Mouse (Mus musculus): Measurements from ENCODE around the gene Crhr1. TPM values are rescaled to one million over a fixed set of nuclear protein-coding genes. Genes with fewer than 3 reads are reported as not detected.
"Not testable (repeated sequence)": the region's sequence is repeated elsewhere in the genome, so short reads cannot be mapped to it uniquely, and the experiment has no call there.

Gene Crhr1
- polyA plus RNA-seq, 1 experiment = not detected

- H3K27me3 ChIP-seq (ENCODE audit: control insufficient read depth, insufficient read depth, low read length, poor library complexity, severe bottlenecking) = no peaks in the 10 kb centered on the region
- TF ChIP-seq POLR2A (IDR thresholded peaks at IDR 0.05; ENCODE audit: insufficient read depth, low read length) (no peak), CTCF (IDR thresholded peaks at IDR 0.05; ENCODE audit: low read depth, low read length) (no peak), EP300 (IDR thresholded peaks at IDR 0.05; ENCODE audit: insufficient read depth, low read depth, low read length) (no peak)
- H3K4me3 ChIP-seq (ENCODE audit: low read depth, low read length) = no peak overlapping the region
- H3K9ac ChIP-seq (ENCODE audit: low read depth, poor library complexity, severe bottlenecking) = no peak overlapping the region
- peaks cover 9% of the 10 kb centered on the region for H3K9me3 ChIP-seq (replicated peaks; ENCODE audit: control insufficient read depth, insufficient read depth, low read length, poor library complexity, severe bottlenecking)
- H3K27ac ChIP-seq (ENCODE audit: insufficient read depth, low read length) = no peak overlapping the region
- H3K36me3 ChIP-seq (ENCODE audit: control insufficient read depth, insufficient read depth, low read length, poor library complexity, severe bottlenecking) = no peaks in the 10 kb centered on the region
- H3K4me1 ChIP-seq (ENCODE audit: control insufficient read depth, insufficient read depth, low read length) = no peaks in the 10 kb centered on the region
Observed at GRCm38 (mm10) chr11:104206573-104206972, 73.9 kb downstream of the Crhr1 start.

GRCm38 (mm10) chr11:104209041-104209440 lies 76.4 kb downstream of the Crhr1 start:
- no peaks in the 10 kb centered on the region for H3K27me3 ChIP-seq (ENCODE audit: control insufficient read depth, insufficient read depth, low read length, poor library complexity, severe bottlenecking)
- no peaks in the 10 kb centered on the region for H3K9me3 ChIP-seq (replicated peaks; ENCODE audit: control insufficient read depth, insufficient read depth, low read length, poor library complexity, severe bottlenecking)
- H3K4me1 ChIP-seq (ENCODE audit: control insufficient read depth, insufficient read depth, low read length) = no peaks in the 10 kb centered on the region
- H3K4me3 ChIP-seq (ENCODE audit: low read depth, low read length) = no peak overlapping the region
- no peaks in the 10 kb centered on the region for H3K36me3 ChIP-seq (ENCODE audit: control insufficient read depth, insufficient read depth, low read length, poor library complexity, severe bottlenecking)
- H3K27ac ChIP-seq (ENCODE audit: insufficient read depth, low read length) = no peak overlapping the region
- H3K9ac ChIP-seq (ENCODE audit: low read depth, poor library complexity, severe bottlenecking) = no peak overlapping the region
- no peak for TF ChIP-seq EP300 (IDR thresholded peaks at IDR 0.05; ENCODE audit: insufficient read depth, low read depth, low read length)
- TF ChIP-seq POLR2A (IDR thresholded peaks at IDR 0.05; ENCODE audit: insufficient read depth, low read length) = no peak
- no peak for TF ChIP-seq CTCF (IDR thresholded peaks at IDR 0.05; ENCODE audit: low read depth, low read length)

- Histone ChIP-seq H3K9me3 (replicated peaks; ENCODE audit: control insufficient read depth, insufficient read depth, low read length, poor library complexity, severe bottlenecking) (no peaks in the 10 kb centered on the region), H3K9ac (ENCODE audit: low read depth, poor library complexity, severe bottlenecking) (no peak overlapping the region), H3K27me3 (ENCODE audit: control insufficient read depth, insufficient read depth, low read length, poor library complexity, severe bottlenecking) (no peaks in the 10 kb centered on the region), H3K4me1 (ENCODE audit: control insufficient read depth, insufficient read depth, low read length) (no peaks in the 10 kb centered on the region), H3K27ac (ENCODE audit: insufficient read depth, low read length) (no peak overlapping the region), H3K4me3 (ENCODE audit: low read depth, low read length) (no peak overlapping the region), H3K36me3 (ENCODE audit: control insufficient read depth, insufficient read depth, low read length, poor library complexity, severe bottlenecking) (no peaks in the 10 kb centered on the region)
- TF ChIP-seq CTCF (IDR thresholded peaks at IDR 0.05; ENCODE audit: low read depth, low read length) (no peak), EP300 (IDR thresholded peaks at IDR 0.05; ENCODE audit: insufficient read depth, low read depth, low read length) (no peak), POLR2A (IDR thresholded peaks at IDR 0.05; ENCODE audit: insufficient read depth, low read length) (no peak)
Observed at GRCm38 (mm10) chr11:104211251-104211650, 78.6 kb downstream of the Crhr1 start.

GRCm38 (mm10) chr11:104214128-104214527 lies 81.5 kb downstream of the Crhr1 start:
- H3K27me3 ChIP-seq (ENCODE audit: control insufficient read depth, insufficient read depth, low read length, poor library complexity, severe bottlenecking); H3K9ac ChIP-seq (ENCODE audit: low read depth, poor library complexity, severe bottlenecking); H3K9me3 ChIP-seq (replicated peaks; ENCODE audit: control insufficient read depth, insufficient read depth, low read length, poor library complexity, severe bottlenecking); H3K4me1 ChIP-seq (ENCODE audit: control insufficient read depth, insufficient read depth, low read length); H3K4me3 ChIP-seq (ENCODE audit: low read depth, low read length); H3K36me3 ChIP-seq (ENCODE audit: control insufficient read depth, insufficient read depth, low read length, poor library complexity, severe bottlenecking); H3K27ac ChIP-seq (ENCODE audit: insufficient read depth, low read length): not testable (repeated sequence)

- Histone ChIP-seq H3K4me3 (ENCODE audit: low read depth, low read length) (no peak overlapping the region), H3K36me3 (ENCODE audit: control insufficient read depth, insufficient read depth, low read length, poor library complexity, severe bottlenecking) (no peaks in the 10 kb centered on the region), H3K9ac (ENCODE audit: low read depth, poor library complexity, severe bottlenecking) (no peak overlapping the region), H3K4me1 (ENCODE audit: control insufficient read depth, insufficient read depth, low read length) (no peaks in the 10 kb centered on the region), H3K27me3 (ENCODE audit: control insufficient read depth, insufficient read depth, low read length, poor library complexity, severe bottlenecking) (no peaks in the 10 kb centered on the region), H3K9me3 (replicated peaks; ENCODE audit: control insufficient read depth, insufficient read depth, low read length, poor library complexity, severe bottlenecking) (no peaks in the 10 kb centered on the region), H3K27ac (ENCODE audit: insufficient read depth, low read length) (no peak overlapping the region)
- TF ChIP-seq EP300 (IDR thresholded peaks at IDR 0.05; ENCODE audit: insufficient read depth, low read depth, low read length) = no peak
- no peak for TF ChIP-seq CTCF (IDR thresholded peaks at IDR 0.05; ENCODE audit: low read depth, low read length)
- TF ChIP-seq POLR2A (IDR thresholded peaks at IDR 0.05; ENCODE audit: insufficient read depth, low read length) = no peak
Observed at GRCm38 (mm10) chr11:104218075-104218474, 85.4 kb downstream of the Crhr1 start.

GRCm38 (mm10) chr11:104220291-104220690 lies 87.6 kb downstream of the Crhr1 start:
- TF ChIP-seq CTCF (IDR thresholded peaks at IDR 0.05; ENCODE audit: low read depth, low read length) (no peak), EP300 (IDR thresholded peaks at IDR 0.05; ENCODE audit: insufficient read depth, low read depth, low read length) (no peak), POLR2A (IDR thresholded peaks at IDR 0.05; ENCODE audit: insufficient read depth, low read length) (no peak)
- no peaks in the 10 kb centered on the region for H3K9me3 ChIP-seq (replicated peaks; ENCODE audit: control insufficient read depth, insufficient read depth, low read length, poor library complexity, severe bottlenecking)
- no peaks in the 10 kb centered on the region for H3K4me1 ChIP-seq (ENCODE audit: control insufficient read depth, insufficient read depth, low read length)
- no peaks in the 10 kb centered on the region for H3K36me3 ChIP-seq (ENCODE audit: control insufficient read depth, insufficient read depth, low read length, poor library complexity, severe bottlenecking)
- H3K27me3 ChIP-seq (ENCODE audit: control insufficient read depth, insufficient read depth, low read length, poor library complexity, severe bottlenecking) = no peaks in the 10 kb centered on the region
- no peak overlapping the region for H3K27ac ChIP-seq (ENCODE audit: insufficient read depth, low read length)
- no peak overlapping the region for H3K9ac ChIP-seq (ENCODE audit: low read depth, poor library complexity, severe bottlenecking)
- H3K4me3 ChIP-seq (ENCODE audit: low read depth, low read length) = no peak overlapping the region

Measured in ES-Bruce4 (cell line).